Mouse (Mus musculus) limb, embryonic 14.5 days (tissue): ENCODE results near the gene Tbx2. TPM values are rescaled to one million over a fixed set of nuclear protein-coding genes. Genes with fewer than 3 reads are reported as not detected.

ENCODE experiments used
- ATAC-seq: fragments of 200-750 bp; cut with Nextera tagmentation; 2 replicates; pipeline ENCODE4 v1.8.0; 2017; ENCODE audit warnings: low read depth, moderate number of reproducible peaks, moderate TSS enrichment; ENCODE audit not compliant: low FRiP score
- DNase-seq: peaks from one replicate; pipeline ENCODE4 v3.0.0-alpha.2; 2015; ENCODE audit warnings: low spot score
- H3K27ac ChIP-seq: fragments of 300-500 bp; sonication (generic); replicated peaks from 2 replicates; pipeline ENCODE4 v1.5.1; 2014; ENCODE audit warnings: low read depth, mild to moderate bottlenecking, low read length, moderate library complexity, mixed read lengths
- H3K27me3 ChIP-seq: fragments of 300-500 bp; sonication (generic); 2 replicates; pipeline ENCODE4 v1.6.1; 2014; ENCODE audit warnings: low read length, mixed read lengths; ENCODE audit not compliant: control insufficient read depth, insufficient read depth
- H3K36me3 ChIP-seq: fragments of 300-500 bp; sonication (generic); 2 replicates; pipeline ENCODE4 v1.6.1; 2014; ENCODE audit warnings: mild to moderate bottlenecking, low read length, moderate library complexity, mixed read lengths; ENCODE audit not compliant: control insufficient read depth, insufficient read depth
- H3K4me1 ChIP-seq: fragments of 300-500 bp; sonication (generic); 2 replicates; pipeline ENCODE4 v1.6.1; 2014; ENCODE audit warnings: antibody characterized with exemption, low read length, mixed read lengths; ENCODE audit not compliant: control insufficient read depth, insufficient read depth
- H3K4me2 ChIP-seq: fragments of 300-500 bp; sonication (generic); replicated peaks from 2 replicates; pipeline ENCODE4 v1.6.1; 2014; ENCODE audit warnings: low read depth, mild to moderate bottlenecking, low read length, moderate library complexity; ENCODE audit not compliant: severe bottlenecking
- H3K4me3 ChIP-seq: fragments of 300-500 bp; sonication (generic); replicated peaks from 2 replicates; pipeline ENCODE4 v1.5.1; 2014; ENCODE audit warnings: low read length
- H3K9ac ChIP-seq: fragments of 300-500 bp; sonication (generic); 2 replicates; pipeline ENCODE4 v1.6.1; 2014; ENCODE audit warnings: mild to moderate bottlenecking, low read depth, low read length, moderate library complexity; ENCODE audit not compliant: severe bottlenecking
- H3K9me3 ChIP-seq: fragments of 300-500 bp; sonication (generic); 2 replicates; pipeline ENCODE4 v1.6.1; 2016; ENCODE audit warnings: low read length; ENCODE audit not compliant: control insufficient read depth
- POLR2A ChIP-seq: fragments of 200-500 bp; IDR thresholded peaks from 2 replicates; pipeline ENCODE4 v1.8.0; 2012; ENCODE audit warnings: inconsistent platforms, mild to moderate bottlenecking, moderate library complexity, borderline replicate concordance; ENCODE audit not compliant: insufficient read depth, insufficient read length; ENCODE audit errors: extremely low read depth
- WGBS: fragments of 180-500 bp; shearing (Covaris S2); extraction: QIAGEN DNeasy Blood & Tissue Kit; methylation state at CpG from one replicate; pipeline ENCODE4 v1.1.7; 2014; 5-methylcytosine and 5-hydroxymethylcytosine counted together
- polyA plus RNA-seq, 2 experiments: library from polyadenylated mRNA; depleted of rRNA in 1 of 2; stranded (reverse) in 1 of 2; unstranded in 1 of 2; fragments of >200 nt; fragmentation: Nextera tagmentation in 1 of 2; extraction: Ambion mirVana in 1 of 2; gene quantifications; 2 replicates each; pipeline versions ENCODE4 v1.2.1 to v1.2.3; 2012 to 2014

Tbx2 gene
- polyA plus RNA-seq, 2 experiments: 6.5 to 31.7 TPM

GRCm38 (mm10) chr11:85837648-85838423 lies 5.5 kb downstream of the Tbx2 start:
- peak overlapping the region; percentile 71 for H3K27ac ChIP-seq
- H3K4me1 ChIP-seq: peaks cover 26% of the 10 kb centered on the region
- WGBS: 2% methylated on average over 54 of the region's 67 CpGs
- peaks cover 30% of the 10 kb centered on the region for H3K36me3 ChIP-seq
- H3K9ac ChIP-seq: peak overlapping the region; percentile 85
- peaks cover 82% of the 10 kb centered on the region for H3K27me3 ChIP-seq
- no peak for TF ChIP-seq POLR2A
- no peak for ATAC-seq
- DNase-seq: no peak
- peak overlapping the region; percentile 89 for H3K4me2 ChIP-seq
- H3K4me3 ChIP-seq: peak overlapping the region; percentile 50
- H3K9me3 ChIP-seq: no peaks in the 10 kb centered on the region

- Histone ChIP-seq H3K4me2 (peak overlapping the region; percentile 89), H3K27ac (peak overlapping the region; percentile 71), H3K4me1 (peaks cover 32% of the 10 kb centered on the region), H3K36me3 (peaks cover 30% of the 10 kb centered on the region), H3K9me3 (no peaks in the 10 kb centered on the region), H3K27me3 (peaks cover 82% of the 10 kb centered on the region), H3K4me3 (peak overlapping the region; percentile 50), H3K9ac (peak overlapping the region; percentile 85)
- WGBS: 21% methylated on average over 18 of the region's 20 CpGs
- ATAC-seq (no peak), DNase-seq (no peak)
- TF ChIP-seq POLR2A: no peak
These were observed 6.3 kb downstream of the Tbx2 start for GRCm38 (mm10) chr11:85838424-85839257.

GRCm38 (mm10) chr11:85839258-85840030 lies 7.1 kb downstream of the Tbx2 start:
- ATAC-seq: no peak
- no peak for DNase-seq
- H3K9me3 ChIP-seq: no peaks in the 10 kb centered on the region
- TF ChIP-seq POLR2A: no peak
- peak overlapping the region; percentile 89 for H3K4me2 ChIP-seq
- H3K27me3 ChIP-seq: peaks cover 75% of the 10 kb centered on the region
- WGBS: 25% methylated on average over 7 of the region's 7 CpGs
- peaks cover 35% of the 10 kb centered on the region for H3K4me1 ChIP-seq
- no peak overlapping the region for H3K27ac ChIP-seq
- H3K4me3 ChIP-seq: peak overlapping the region; percentile 50
- peak overlapping the region; percentile 85 for H3K9ac ChIP-seq
- peaks cover 30% of the 10 kb centered on the region for H3K36me3 ChIP-seq

GRCm38 (mm10) chr11:85840031-85840802 lies 7.9 kb downstream of the Tbx2 start:
- peak overlapping the region; percentile 52 for H3K27ac ChIP-seq
- DNase-seq: no peak
- WGBS: 16% methylated on average over 27 of the region's 27 CpGs
- H3K4me1 ChIP-seq: peaks cover 37% of the 10 kb centered on the region
- H3K27me3 ChIP-seq: peaks cover 67% of the 10 kb centered on the region
- H3K9ac ChIP-seq: peak overlapping the region; percentile 56
- no peak for TF ChIP-seq POLR2A
- H3K4me3 ChIP-seq: peak overlapping the region; percentile 50
- peaks cover 30% of the 10 kb centered on the region for H3K36me3 ChIP-seq
- H3K4me2 ChIP-seq: peak overlapping the region; percentile 89
- H3K9me3 ChIP-seq: no peaks in the 10 kb centered on the region
- no peak for ATAC-seq

GRCm38 (mm10) chr11:85840803-85841145 lies 8.4 kb downstream of the Tbx2 start:
- Histone ChIP-seq H3K36me3 (peaks cover 29% of the 10 kb centered on the region), H3K27ac (peak overlapping the region; percentile 52), H3K4me2 (peak overlapping the region; percentile 89), H3K4me1 (peaks cover 37% of the 10 kb centered on the region), H3K4me3 (peak overlapping the region; percentile 50), H3K27me3 (peaks cover 61% of the 10 kb centered on the region), H3K9ac (peak overlapping the region; percentile 56), H3K9me3 (no peaks in the 10 kb centered on the region)
- DNase-seq: no peak
- no peak for TF ChIP-seq POLR2A
- no peak for ATAC-seq
- WGBS: 7% methylated on average over 21 of the region's 21 CpGs
